Mouse (Mus musculus): ENCODE data around the gene Cdc34.

The Cdc34 gene

DNA sequence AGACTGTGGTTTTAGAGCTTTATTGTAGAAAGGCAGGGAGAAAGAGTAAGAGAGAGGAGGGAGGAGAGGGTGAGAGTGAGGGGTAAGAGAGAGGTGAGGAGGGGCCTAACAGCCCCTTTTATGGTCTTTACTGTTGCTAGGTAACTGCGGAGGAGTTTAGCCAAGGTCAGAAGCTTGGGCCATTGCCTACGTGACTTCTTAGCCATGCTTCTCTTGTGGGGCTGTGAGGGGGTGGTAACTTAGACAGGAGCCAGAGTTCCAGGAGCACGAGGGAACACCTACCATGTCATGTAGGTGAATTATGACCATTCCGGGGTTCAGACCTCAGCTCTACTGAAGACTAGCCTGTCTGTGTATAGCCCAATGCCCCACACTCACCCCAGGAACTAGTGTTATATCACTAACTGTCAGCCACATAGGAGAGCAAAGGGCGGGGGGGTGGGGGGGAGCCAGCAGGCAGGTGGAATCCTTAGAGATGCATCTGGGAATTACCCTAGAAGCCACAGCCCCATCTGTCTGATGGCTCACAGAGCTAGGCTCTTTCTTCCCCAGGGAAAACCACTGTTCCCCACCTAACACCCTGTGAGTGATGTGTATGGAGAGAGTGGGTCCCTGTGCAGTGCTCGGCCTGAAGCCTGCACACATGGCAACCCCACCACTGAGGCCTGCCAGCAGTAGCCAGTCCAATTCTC lies 10.5 kb upstream of the Cdc34 start:
- DNase-seq, result no peak

DNA sequence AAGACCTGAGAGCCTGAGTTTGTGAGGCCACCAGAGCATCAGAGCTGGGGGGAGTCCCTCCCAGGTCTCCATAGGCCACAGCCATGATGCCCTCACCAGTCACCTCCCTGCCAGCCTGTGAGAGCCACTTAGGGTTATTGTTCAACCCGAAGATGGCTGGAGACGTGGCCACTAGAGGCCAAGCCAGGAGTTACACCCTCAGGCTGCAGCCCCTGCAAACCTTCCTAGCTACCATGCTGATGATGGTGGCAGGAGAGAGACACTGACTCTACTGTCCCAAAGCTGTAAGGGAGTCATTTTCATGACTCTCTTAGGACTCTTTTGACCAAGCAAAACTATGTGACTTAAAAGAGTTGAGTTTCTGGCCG lies 9.9 kb upstream of the Cdc34 start:
- DNase-seq, result no peak

DNA sequence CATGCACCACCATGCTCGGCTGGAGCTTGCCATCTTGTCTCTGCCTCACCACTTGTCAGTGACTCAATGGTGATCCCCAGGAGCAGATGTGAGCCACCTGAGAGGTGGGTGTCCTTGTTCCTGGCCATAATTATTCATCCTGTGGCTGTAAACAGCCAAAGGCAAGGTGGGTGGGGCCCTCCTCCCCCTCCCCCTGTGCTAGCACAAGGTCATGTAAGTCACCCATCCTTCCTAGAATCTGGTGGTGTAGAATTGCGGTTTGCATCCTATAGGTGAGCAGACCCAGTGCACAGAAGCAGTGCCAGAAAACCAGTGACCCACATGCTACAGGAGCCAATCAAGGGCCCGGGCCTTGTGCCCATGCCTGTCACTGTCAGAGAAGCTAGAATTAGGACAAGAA lies 8.9 kb upstream of the Cdc34 start:
- no peak for DNase-seq

DNA sequence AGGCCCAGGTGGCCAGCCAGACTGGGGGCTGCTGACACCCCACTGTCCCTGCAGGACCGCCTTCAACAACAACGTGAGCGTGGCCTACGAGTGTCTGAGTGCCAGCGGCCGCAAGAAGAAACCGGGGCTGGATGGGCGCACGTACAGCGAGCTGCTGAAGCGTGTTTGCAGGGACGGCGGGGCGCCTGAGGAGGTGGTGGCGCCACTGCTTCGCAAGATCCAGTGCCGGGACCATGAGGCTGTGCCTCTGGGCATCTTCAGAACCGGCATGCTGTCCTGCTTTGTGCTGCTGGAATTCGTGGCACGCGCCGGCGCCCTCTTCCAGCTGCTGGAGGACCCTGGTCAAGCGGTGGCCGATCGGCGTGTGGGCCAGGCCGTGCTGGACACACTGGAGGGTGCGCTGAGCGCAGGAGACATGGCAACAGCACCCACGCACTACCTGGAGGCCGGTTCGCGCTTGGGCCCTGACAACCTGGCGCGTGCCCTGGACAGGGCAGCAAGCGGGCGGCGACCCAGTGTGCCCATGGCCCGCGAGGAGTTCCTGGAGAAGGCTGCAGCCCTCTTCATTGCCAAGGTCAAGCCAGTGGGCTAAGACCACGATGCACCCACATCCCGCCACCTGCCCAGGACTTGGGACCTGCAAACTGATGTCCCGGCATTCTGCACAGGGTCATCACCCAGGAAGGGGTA lies 6.5 kb upstream of the Cdc34 start:
- no peak for DNase-seq

DNA sequence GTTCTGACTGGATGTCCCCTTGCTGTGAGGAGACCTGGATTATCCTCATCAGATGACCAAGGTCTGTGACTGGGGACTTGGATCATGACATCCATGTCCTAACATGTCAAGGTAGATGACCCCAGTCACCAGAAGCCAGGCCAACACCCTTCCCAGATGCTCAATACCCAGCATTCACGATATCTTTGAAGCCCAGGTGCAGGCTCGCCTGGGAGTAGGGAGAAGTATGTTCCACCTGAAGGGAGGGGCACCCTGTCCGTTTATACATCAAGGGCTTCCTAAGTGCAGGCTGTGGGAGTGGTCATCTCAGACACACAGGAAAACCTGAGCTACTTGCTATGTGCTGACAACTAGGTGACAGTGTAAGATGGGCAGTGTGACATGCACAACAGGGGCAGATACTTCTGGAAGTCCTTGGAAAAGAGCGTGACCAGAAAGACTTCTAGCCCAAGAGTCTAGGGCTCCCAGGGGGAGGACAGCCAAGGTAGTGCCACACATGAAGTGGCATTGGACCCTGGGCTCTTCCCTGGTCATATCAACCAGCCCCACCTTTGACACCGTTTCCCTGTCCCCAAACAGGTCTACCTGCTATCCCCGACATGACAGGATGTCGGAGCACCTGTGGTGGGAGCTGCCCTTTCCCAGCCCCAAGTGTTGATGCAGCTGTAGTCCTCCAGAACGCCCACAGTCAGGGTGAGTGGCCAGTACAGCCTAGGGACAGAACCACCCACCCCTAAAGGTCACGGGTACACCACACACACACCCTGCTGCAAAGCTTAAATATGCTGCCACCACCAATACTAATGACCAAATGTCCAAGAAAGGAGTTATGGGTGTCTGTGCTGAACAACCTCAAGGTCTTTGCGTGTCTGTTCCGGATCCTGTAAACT lies 1.1 kb upstream of the Cdc34 start:
- DNase-seq, result peak; percentile 43

DNA sequence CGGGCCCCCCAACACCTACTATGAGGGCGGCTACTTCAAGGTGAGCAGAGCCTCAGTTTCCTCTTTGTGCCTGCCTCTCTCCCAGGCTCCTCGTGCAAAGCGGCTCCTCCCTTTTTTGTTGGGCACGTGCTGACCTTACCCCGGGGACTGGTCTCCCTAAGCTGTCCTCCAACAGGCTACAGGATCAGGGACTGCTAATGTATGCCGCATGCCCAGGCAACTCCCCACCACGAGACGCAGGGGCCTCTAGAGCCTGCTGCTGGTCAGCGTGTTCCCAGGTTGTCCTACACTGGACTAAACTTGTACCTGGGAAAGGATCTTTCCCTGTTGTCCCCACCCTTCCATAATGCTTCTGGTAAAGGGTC lies 538 bp downstream of the Cdc34 start:
- DNase-seq, result peak; percentile 48

DNA sequence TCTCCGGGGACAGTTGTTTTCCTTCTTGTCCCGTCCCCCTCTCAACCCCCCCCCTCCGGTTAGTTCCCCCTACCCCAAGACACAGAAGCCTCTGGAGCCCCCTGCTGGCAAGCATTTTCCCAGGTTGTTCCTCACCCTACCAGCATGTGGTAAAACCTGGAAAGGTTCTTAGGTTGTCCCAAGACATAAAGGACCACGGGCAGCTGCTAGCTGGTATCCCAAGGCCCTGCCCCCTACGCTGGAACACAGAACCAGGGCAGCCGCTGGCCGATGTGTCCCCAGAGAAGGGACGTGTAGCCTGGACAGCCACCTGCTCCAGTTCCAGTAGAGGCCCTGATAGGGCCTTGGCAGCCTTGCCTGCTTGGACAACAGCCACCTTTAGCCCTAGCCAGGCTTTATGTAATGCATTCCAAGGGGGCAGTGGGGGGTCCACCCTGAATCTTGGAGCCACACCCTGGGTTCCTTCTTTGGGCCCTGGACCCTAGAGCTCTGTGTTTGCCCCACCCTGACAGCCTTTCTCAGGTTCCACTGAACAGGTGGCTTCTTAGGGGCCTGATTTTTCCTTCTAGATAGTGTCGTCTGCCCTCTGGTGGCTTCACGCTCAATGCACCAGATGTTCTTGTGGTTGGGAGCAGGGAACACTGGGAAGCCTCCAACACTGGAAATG lies 1.1 kb downstream of the Cdc34 start:
- peak; percentile 78 for DNase-seq

DNA sequence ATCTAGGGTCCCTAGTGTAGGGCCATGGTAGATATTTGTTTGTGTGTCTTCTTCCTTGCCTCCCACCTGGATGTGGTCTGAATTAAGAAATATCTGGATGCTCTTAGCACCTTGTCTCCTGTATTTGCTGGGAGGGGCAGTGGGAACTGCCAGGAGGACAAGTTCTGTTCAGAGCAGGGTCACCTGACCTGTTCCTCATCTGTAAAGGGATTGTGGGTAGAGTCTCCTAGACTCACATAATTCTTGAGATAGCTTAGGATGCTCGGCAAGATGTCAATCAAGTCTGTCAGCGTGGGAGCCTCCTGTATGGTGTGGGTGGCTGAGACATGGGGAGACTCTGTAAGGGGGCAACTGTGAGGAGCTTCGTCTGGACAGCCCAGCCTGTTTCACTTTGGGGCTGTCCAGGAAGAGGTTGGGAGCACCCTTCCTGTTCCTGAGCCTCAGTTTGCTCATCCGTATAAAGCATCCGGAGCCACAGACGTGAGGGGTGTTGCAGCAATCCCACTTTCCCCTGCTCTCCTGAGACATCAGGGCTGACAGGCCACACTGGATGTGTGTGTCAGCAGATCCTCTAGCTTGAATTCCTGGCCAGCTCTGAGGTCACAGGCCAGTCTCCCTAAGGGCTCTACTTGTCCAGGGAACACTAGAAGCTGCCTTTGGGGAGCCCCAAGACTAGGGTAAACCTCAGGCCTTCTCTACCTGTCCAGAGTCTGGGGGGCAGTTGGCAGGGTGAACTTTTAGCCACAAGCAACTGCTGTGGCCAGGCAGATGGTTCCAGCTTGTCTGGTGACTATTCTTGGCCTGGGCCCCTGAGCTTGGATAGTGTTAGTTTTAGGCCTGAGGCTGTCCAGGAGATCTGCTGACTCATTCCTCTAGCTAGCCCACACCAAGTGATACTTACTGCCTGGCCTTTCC lies 2.0 kb downstream of the Cdc34 start:
- DNase-seq, result no peak

DNA sequence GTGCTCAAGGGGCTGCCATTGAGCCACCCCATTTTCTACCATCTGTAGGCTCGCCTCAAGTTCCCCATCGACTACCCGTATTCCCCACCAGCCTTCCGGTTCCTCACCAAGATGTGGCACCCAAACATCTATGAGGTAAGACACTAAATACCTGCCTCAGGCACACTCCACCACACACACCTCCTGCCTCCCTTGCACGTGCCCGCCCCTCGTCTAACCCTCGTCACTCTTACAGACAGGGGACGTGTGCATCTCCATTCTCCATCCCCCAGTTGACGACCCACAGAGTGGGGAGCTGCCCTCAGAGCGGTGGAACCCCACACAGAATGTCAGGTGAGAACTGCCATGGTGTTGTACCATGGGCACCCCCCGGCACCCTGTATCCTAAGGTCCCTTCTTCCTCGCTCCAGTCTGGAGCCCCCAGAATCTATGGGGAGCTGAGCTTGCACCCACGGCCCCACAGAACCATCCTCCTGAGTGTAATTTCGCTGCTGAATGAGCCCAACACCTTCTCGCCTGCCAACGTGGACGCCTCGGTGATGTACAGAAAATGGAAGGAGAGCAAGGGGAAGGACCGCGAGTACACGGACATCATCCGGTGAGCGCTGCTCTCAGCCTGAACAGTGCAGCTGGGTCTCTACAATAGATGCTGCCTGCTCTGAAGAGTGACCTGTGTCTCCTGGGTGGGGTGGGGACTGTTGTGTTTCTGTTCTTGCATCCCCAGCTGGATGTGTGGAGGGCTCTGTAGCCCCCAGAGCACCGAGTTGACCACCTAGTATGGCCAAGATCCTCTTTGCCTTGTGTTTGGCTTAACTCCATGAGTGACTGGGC lies 3.0 kb downstream of the Cdc34 start:
- DNase-seq, result no peak

DNA sequence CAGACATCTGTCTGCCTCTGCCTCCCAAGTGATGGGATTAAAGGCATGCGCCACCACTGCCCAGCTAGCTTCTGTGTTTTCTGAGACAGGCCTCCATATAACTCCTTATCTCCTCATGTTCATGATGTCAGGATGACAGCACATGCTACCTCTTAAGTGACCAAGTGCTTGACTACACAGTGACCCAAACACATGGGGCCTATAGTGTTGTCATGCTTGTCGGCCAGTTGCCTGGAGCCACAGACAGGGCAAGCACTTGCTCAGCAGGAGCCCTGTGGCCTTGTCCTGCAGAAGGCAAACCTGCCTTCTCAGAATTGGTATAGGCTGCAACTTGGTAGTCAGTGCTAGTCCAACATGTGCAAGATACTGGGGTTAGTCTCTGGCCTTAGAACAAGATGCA lies 4.2 kb downstream of the Cdc34 start:
- no peak for DNase-seq

DNA sequence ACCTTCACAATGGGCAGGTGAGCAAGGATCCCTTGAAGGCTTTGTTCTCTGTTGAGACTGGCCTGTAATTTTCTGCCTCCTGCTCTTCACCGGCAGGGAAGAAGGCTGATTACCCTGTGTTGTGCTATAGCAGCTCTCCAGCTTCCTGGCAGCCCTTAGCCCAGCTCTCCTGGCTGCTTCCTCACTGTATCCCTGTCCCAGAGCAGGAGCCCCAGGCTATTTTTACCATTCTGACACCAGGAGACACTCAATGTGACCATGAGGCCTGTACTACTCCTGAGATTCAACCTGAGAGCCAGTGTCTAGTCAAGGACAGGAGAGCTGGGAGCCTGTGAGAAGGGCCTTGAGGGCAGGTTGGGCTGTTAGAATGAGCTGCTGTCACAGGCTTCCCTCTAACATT lies 4.7 kb downstream of the Cdc34 start:
- no peak for DNase-seq

DNA sequence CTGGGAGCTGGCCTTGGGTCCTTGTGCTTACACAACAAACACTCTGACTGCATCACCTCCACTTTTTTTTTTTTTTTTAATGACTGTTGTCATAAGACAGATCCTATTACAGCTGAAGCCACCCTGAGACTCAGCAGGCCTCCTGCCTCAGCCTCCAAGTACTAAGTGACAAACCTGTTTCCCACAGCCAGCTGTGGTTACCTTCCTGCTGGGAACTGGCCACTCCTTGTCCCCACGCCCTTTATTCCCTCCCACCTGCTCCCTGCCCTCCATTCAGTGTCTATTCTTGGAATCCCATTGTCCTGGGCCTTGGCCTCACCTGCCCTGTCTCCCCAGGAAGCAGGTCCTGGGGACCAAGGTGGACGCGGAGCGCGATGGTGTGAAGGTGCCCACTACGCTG lies 5.5 kb downstream of the Cdc34 start:
- no peak for DNase-seq

DNA sequence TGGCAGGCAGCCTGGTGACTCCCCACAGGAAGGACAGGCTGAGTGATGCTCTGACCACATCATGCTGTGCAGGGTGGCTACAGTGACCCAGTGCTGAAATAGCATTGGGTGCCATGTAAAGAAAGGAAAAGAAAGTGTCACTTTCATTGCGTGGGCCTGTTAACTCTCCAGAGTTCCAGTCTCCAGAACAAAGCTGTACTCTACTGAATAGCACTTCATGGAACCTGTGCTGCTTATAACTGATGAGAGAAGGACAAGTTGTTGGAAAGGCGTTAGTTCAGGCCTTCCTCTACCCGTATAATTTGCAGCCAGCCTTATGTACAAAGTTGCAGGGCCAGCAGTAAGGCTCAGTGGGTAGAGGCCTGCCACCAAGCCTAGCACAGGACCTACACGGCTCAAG lies 6.7 kb downstream of the Cdc34 start, which contains the start of gene Gzmm:
Gene Gzmm (plus strand): TSS at position 301 of the 400 bp plus-strand sequence.
- no peak for DNase-seq

DNA sequence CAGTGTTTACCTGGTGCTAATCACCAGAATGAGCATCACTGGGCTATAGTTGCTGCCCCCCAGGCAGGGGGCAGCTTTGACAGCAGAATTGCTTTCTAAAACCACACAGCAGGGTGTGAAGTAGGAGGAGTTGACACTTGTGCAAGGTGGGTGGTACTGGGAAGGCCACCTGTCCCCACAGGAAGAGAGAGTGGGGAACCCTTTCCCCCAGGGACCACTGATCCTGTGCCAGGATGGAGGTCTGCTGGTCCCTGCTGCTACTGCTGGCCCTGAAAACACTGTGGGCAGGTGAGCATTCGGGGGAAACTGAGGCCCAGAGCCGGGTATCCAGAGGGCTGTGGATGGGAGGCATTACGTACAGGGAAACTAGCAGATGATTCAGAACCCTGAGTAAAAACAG lies 7.2 kb downstream of the Cdc34 start:
- DNase-seq, result no peak

DNA sequence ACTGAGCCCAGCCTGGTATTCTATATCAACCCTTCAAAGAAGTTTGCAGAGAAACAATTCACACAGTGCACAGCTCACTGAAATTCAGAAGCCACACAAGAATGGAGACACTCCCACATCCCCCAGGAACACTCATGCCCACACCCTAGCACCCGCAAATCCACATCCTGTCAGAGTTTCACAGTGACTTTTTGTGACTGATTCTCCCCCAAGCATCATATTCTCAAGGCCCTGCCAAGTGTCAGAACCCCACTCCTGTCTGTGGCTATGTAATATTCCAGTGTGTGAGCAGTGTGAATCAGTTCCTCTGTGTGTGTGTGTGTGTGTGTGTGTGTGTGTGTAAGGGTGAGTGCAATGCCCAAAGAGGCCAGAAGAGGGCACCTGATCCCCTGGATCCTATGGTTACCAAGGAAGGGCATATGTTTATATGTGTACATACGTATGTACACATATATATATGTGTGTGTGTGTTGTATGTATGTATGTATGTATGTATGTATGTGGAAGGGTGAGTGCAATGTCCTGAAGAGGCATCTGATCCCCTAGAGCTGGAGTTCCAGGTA lies 10.1 kb downstream of the Cdc34 start:
- DNase-seq, result no peak

DNA sequence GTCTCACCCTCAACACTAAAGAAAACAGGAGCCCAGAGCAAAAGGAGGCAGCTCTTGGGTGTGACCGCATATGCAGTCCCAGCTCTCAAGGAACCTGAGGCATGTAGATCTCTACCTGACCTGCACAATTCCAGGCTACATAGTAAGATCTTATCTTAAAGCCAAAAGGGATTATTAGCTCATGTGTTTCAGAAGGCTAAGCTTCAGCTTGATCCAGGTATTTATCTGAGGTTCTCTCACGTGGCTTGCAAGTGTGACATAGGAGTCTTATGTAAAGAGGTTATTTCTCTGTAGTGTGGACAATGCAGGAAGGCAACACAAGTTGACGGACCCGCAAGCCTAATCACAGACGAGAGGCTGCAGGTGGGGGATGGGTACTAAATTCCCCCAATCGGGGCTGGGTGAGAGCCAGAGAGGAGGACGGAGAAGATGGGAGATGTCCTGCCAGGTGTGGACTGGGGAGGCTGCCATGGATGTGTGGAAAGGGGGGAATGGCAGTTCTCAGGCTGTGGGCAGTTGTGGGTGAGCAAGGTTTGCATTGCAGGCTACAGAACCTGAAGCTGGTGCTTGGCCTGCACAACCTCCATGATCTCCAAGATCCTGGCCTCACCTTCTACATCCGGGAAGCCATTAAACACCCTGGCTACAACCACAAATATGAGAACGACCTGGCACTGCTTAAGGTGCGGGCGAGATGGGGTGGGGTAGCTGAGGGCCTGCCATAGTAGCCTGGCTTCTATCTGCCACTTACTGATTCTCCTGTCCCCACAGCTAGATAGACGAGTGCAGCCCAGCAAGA lies 11.8 kb downstream of the Cdc34 start:
- no peak for DNase-seq

DNA sequence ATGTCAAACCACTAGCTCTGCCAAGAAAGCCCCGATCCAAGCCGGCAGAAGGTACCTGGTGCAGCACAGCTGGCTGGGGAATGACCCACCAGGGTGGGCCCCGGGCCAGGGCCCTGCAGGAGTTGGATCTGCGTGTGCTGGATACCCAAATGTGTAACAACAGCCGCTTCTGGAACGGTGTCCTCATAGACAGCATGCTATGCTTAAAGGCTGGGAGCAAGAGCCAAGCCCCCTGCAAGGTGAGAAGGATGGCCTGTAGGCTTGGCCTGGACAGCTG lies 12.3 kb downstream of the Cdc34 start:
- no peak for DNase-seq

DNA sequence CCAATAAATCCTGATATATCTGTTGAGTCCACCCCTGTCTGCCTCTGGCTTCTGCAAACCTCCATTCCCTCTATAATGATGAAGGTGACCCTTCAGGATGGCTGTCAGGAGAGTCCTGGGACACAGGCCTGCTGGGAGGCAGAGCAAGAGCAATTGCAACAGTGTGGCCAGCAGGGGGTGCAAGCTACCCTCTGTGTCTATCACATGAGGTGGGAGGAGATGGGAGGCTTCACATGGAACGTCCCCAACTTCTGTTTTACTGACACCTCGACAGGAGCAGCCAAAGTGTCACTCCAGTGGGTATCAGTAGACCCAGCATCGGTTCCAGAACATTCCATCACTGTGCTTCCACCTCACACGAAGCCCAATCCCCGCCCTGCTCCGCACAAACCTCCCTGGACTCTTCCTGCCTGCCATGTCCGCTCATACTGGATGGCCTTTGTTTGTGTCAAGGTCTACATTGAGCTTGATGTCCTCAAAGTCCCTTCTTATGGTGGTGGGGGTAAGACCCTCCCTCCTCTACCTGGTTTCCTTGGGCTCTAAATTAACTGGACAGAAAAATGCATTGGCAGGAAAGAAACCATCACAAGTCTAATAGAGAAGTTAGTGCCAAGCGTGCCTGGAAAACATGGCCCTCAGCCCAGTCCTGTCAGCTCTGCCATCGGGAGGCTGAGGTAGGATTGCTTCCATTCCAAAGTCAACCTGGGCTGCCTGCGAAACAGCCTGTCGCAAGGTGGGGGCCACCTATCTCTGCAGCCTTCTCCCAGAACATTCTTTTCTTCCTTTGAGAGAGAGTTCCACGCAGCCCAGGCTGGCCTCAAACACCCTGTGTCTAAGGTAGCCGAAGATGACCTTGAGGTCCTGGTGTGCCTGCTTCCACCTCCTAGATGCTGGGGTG lies 13.5 kb downstream of the Cdc34 start:
- peak; percentile 83 for DNase-seq

DNA sequence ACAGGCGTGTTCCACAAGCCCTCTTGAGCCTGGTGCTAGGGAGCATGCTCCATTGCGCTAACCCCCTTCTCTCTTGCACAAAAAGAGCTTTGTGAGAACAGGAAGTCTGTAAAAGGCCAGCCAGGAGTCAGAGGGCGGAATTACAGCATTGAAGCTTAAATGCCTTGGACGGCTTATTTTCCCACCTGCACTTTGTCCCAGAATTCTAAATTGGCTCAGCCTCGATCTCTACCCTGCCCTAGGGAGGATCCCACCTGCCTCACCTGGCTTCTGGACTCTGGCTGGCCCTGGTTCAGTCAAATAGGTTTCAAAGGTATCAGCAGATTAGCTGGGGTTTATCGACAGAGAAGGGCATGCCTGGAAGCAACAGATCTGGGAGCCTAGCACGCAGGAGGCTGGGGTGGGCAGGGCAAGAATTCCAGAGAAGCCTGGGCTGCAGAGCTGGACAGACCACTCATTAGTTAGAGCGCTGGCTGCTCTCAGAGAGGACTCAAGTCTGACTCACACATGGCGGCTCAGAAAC lies 14.2 kb downstream of the Cdc34 start:
- DNase-seq, result no peak
